Mouse (Mus musculus) granulocyte monocyte progenitor cell, adult 5-6 weeks (primary cell): ENCODE data around the gene Wipi2. TPM values are rescaled to one million over a fixed set of nuclear protein-coding genes. Genes with fewer than 3 reads are reported as not detected.

ENCODE experiments used
- ATAC-seq: replicated peaks from 2 replicates; pipeline ENCODE4 v1.8.0; 2016; ENCODE audit warnings: mild to moderate bottlenecking, moderate TSS enrichment, inconsistent platforms; ENCODE audit not compliant: poor library complexity, severe bottlenecking
- total RNA-seq, 2 experiments: library from RNA; stranded (forward) in 1 of 2; stranded (reverse) in 1 of 2; fragments of 200-712, 200-1000 nt in 1 of 2; fragments of >200 nt in 1 of 2; fragmentation: Nextera tagmentation in 1 of 2; gene quantifications; 2 replicates each; pipeline ENCODE4 v1.2.3; 2014 to 2017

Wipi2 gene
- total RNA-seq, 2 experiments from 2014 or later: 27.4 to 36.3 TPM

DNA sequence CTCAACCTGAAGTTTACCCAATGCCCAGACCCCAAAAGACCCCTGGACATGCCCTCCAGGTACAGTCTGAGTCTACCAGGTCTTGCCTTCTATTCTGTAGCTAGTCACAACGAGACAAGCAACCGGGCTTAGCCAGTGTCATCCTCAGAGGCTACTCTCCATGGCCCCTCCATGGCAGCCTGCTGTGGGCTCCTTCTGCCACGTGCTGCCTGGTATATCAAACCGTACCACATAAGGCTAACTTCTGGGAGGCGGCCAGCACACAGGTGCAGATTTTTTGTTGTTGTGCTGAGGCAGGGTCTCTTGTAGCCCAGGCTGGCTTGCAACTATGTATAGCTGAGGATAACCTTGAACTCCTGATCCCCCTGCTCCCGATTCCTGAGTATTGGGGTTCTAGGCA is 88.6 kb downstream of the Wipi2 start:
- no peak for ATAC-seq

DNA sequence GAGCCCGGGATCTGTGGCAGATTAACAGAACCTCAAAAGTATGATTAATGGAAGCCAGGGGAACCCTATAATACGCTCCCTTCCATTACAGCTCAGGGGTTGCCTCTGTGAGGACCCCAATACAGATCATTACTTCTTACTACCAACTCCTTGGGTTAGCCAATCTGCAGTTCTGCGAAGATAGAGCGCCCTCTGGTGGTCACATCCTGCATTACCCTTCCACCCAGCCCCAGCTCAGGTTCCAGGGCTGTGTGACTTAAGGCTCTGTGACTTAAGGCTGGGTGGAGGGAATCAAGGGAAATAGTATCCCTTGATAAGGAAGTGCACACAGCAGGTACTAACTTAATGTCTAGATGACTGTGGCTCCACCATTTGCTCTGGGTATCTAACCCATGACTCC is 90.5 kb downstream of the Wipi2 start:
- ATAC-seq: peak; percentile 63

DNA sequence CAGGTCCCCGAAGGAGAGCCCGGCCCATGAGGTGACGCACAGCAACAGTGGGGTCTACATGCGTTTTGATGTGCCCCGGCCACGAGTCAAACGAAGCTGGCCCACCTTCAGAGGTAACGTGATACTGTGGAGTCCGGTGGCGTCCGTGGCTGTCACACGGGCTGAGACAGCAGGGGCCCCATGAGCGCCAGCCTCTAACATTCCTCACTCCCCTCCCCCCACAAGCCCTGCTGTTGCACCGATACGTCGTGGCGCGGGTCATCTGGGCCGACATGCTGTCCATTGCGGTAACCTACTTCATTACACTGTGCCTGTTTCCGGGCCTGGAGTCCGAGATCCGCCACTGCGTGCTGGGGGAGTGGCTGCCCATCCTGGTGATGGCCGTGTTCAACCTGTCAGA is 91.0 kb downstream of the Wipi2 start:
- ATAC-seq: no peak

DNA sequence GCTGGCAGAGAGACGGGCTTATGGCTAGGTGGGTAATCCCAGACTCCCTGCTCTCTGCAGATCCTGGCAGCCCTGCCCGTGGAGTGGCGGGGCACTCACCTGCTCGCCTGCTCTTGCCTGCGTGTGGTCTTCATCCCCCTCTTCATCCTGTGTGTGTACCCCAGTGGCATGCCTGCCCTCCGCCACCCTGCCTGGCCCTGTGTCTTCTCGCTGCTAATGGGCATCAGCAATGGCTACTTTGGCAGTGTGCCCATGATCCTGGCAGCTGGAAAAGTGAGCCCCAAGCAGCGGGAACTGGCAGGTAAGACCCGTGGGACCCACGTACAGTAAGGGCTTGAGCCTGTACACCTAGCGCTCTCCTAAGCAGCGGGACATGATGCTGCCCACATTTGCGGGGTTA is 92.4 kb downstream of the Wipi2 start:
- ATAC-seq: no peak

Other genes with a start within 250 kb of the Wipi2 start
- 18.2 and 19.0 TPM in 2 replicates for gene Foxk1, start 226.2 kb upstream of the Wipi2 start, total RNA-seq (2014; fragmentation: Nextera tagmentation)
- 6.1 TPM in 2 replicates for gene Foxk1, start 226.2 kb upstream of the Wipi2 start, total RNA-seq (2017)
- 18.2 and 23.9 TPM in 2 replicates for gene Ap5z1, start 163.8 kb upstream of the Wipi2 start, total RNA-seq (2014; fragmentation: Nextera tagmentation)
- 5.7 and 6.3 TPM in 2 replicates for gene Ap5z1, start 163.8 kb upstream of the Wipi2 start, total RNA-seq (2017)
- gene Papolb, start 97.6 kb upstream of the Wipi2 start, total RNA-seq (2014; fragmentation: Nextera tagmentation): not detected in 2 replicates
- not detected in 2 replicates for gene Papolb, start 97.6 kb upstream of the Wipi2 start, total RNA-seq (2017)
- gene Radil, start 76.6 kb upstream of the Wipi2 start, total RNA-seq (2014; fragmentation: Nextera tagmentation): not detected in 2 replicates
- gene Radil, start 76.6 kb upstream of the Wipi2 start, total RNA-seq (2017): not detected in 2 replicates
- not detected in 2 replicates for gene Mmd2, start 18.9 kb upstream of the Wipi2 start, total RNA-seq (2014; fragmentation: Nextera tagmentation)
- not detected in 2 replicates for gene Mmd2, start 18.9 kb upstream of the Wipi2 start, total RNA-seq (2017)
- gene Slc29a4, start 64.8 kb downstream of the Wipi2 start, total RNA-seq (2014; fragmentation: Nextera tagmentation): 0.09 TPM in 1 of 2 replicates, not detected in the other
- not detected in 2 replicates for gene Slc29a4, start 64.8 kb downstream of the Wipi2 start, total RNA-seq (2017)
- 50.4 and 50.6 TPM in 2 replicates for gene Tnrc18, start 190.0 kb downstream of the Wipi2 start, total RNA-seq (2014; fragmentation: Nextera tagmentation)
- gene Tnrc18, start 190.0 kb downstream of the Wipi2 start, total RNA-seq (2017): 9.0 and 13.8 TPM in 2 replicates